Mouse (Mus musculus): ENCODE data around the gene Zbtb46. TPM values are rescaled to one million over a fixed set of nuclear protein-coding genes. Genes with fewer than 3 reads are reported as not detected.

The Zbtb46 gene
- polyA plus RNA-seq, 1 experiment from 2014 or later = 7.4 TPM

- Histone ChIP-seq H3K4me2 (ENCODE audit: low read depth, low read length) (no peak overlapping the region), H3K27me3 (ENCODE audit: control insufficient read depth, insufficient read depth, low read length) (no peaks in the 10 kb centered on the region), H3K36me3 (replicated peaks; ENCODE audit: control insufficient read depth, insufficient read depth, low read depth, low read length) (no peaks in the 10 kb centered on the region), H3K4me1 (ENCODE audit: control insufficient read depth, insufficient read depth, low read length) (no peaks in the 10 kb centered on the region), H3K4me3 (ENCODE audit: low read depth, low read length) (no peak overlapping the region), H3K27ac (replicated peaks; ENCODE audit: low read depth, low read length) (no peak overlapping the region), H3K9ac (replicated peaks; ENCODE audit: low read length) (no peak overlapping the region), H3K9me3 (replicated peaks; ENCODE audit: control insufficient read depth, low read length) (no peaks in the 10 kb centered on the region)
- DNase-seq (ENCODE audit: low spot score) = no peak
- 65% methylated on average over 2 of the region's 2 CpGs for WGBS
- ATAC-seq (replicated peaks; ENCODE audit: insufficient number of reproducible peaks, low FRiP score, low TSS enrichment, low read depth) = no peak
Observed at GRCm38 (mm10) chr2:181391541-181391940, 67.7 kb downstream of the Zbtb46 start.

DNA sequence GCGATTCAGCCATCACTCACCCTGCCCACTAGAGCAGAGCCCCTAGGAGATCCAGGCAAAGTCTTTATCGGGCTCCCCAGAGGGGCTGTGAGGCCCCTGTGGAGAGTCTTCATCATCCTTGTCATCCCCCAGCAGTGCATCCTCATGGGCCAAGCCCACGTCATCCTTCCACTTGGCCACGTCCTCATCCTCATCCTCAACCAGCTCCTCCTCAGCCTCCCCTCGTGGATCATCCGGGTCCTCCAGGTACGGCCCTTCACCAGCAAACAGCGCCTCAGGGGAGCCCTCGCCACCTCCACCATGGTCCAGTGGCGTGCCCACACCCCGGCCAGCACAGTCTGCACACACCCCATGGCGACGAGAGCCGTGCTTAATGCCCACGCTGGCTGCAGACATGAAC lies 68.2 kb downstream of the Zbtb46 start:
- H3K9me3 ChIP-seq (replicated peaks; ENCODE audit: control insufficient read depth, low read length) = no peaks in the 10 kb centered on the region
- no peak for DNase-seq (ENCODE audit: low spot score)
- ATAC-seq (replicated peaks; ENCODE audit: insufficient number of reproducible peaks, low FRiP score, low TSS enrichment, low read depth) = no peak
- WGBS = 91% methylated on average over 15 of the region's 15 CpGs
- H3K4me2 ChIP-seq (ENCODE audit: low read depth, low read length) = no peak overlapping the region
- no peak overlapping the region for H3K9ac ChIP-seq (replicated peaks; ENCODE audit: low read length)
- H3K4me3 ChIP-seq (ENCODE audit: low read depth, low read length) = no peak overlapping the region
- H3K36me3 ChIP-seq (replicated peaks; ENCODE audit: control insufficient read depth, insufficient read depth, low read depth, low read length) = no peaks in the 10 kb centered on the region
- H3K27me3 ChIP-seq (ENCODE audit: control insufficient read depth, insufficient read depth, low read length) = no peaks in the 10 kb centered on the region
- H3K4me1 ChIP-seq (ENCODE audit: control insufficient read depth, insufficient read depth, low read length) = no peaks in the 10 kb centered on the region
- H3K27ac ChIP-seq (replicated peaks; ENCODE audit: low read depth, low read length) = no peak overlapping the region

DNA sequence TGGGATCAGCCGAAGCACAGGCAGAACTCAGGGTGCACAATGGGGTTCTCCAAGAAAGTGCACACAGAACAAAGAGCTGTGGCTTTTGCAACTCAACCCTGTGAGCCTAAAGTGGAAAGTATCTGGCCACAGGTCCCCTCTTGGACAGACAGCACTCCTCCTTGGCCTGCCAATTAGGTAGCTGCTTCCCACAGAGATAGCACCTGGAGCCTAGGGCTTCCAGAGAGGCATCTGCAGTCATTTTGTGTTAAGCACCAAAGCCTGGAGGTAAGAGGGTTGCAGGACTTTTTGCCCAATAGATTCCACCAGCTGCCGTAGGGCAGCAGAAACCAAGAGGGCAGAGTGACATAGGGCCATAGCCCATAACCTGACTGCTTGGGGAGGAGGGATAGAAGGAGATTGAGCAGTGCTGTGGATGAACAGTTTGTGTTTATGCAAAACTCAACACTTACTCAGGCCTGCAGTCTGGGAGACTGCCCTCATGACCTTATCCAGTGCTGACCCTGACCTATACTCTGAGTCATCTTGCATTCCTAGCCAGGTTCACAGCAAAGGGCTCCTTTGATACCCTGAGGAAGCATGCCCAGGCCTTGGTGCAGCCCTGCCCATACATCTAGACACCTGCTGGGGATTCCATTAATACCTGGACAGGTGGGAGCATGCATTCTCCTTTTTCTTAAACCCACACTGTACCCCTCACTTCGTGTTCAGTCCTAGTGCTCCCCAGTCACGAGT lies 68.9 kb downstream of the Zbtb46 start:
- H3K27ac ChIP-seq (replicated peaks; ENCODE audit: low read depth, low read length) = no peak overlapping the region
- H3K4me3 ChIP-seq (ENCODE audit: low read depth, low read length) = no peak overlapping the region
- H3K4me2 ChIP-seq (ENCODE audit: low read depth, low read length) = no peak overlapping the region
- H3K9me3 ChIP-seq (replicated peaks; ENCODE audit: control insufficient read depth, low read length) = no peaks in the 10 kb centered on the region
- H3K27me3 ChIP-seq (ENCODE audit: control insufficient read depth, insufficient read depth, low read length) = no peaks in the 10 kb centered on the region
- 70% methylated on average over 4 of the region's 4 CpGs for WGBS
- no peaks in the 10 kb centered on the region for H3K36me3 ChIP-seq (replicated peaks; ENCODE audit: control insufficient read depth, insufficient read depth, low read depth, low read length)
- ATAC-seq (replicated peaks; ENCODE audit: insufficient number of reproducible peaks, low FRiP score, low TSS enrichment, low read depth) (no peak), DNase-seq (ENCODE audit: low spot score) (no peak)
- no peak overlapping the region for H3K9ac ChIP-seq (replicated peaks; ENCODE audit: low read length)
- no peaks in the 10 kb centered on the region for H3K4me1 ChIP-seq (ENCODE audit: control insufficient read depth, insufficient read depth, low read length)

DNA sequence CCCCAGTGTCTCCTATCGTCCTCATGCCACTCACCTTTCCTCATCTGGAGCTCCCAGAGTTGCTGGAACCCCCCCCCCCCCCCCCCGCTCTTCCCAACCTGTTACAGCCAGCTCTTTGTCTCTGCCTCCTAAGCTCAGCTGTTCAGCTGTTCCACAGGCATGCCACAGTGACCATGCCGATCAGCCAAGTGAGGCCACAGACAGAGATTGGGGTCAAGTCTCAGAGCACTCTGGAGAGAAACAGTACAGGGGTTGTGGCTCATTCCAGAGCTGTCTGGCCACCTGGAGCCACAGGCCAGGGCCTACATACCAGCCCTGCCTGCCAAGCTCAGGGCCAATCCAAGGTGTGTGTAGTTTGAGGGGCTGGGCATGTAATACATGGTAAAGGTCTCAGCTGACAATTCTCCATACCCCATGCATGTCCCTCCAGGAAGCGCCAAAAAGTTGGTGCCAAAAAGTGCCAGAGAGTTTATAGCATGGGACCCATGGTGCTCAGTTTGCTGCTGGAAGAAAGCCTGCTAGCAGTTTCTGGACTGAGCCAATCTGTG lies 72.5 kb downstream of the Zbtb46 start:
- DNase-seq (ENCODE audit: low spot score) = no peak
- H3K27me3 ChIP-seq (ENCODE audit: control insufficient read depth, insufficient read depth, low read length) = no peaks in the 10 kb centered on the region
- no peak overlapping the region for H3K9ac ChIP-seq (replicated peaks; ENCODE audit: low read length)
- no peaks in the 10 kb centered on the region for H3K4me1 ChIP-seq (ENCODE audit: control insufficient read depth, insufficient read depth, low read length)
- ATAC-seq (replicated peaks; ENCODE audit: insufficient number of reproducible peaks, low FRiP score, low TSS enrichment, low read depth) = no peak
- H3K27ac ChIP-seq (replicated peaks; ENCODE audit: low read depth, low read length) = no peak overlapping the region
- H3K36me3 ChIP-seq (replicated peaks; ENCODE audit: control insufficient read depth, insufficient read depth, low read depth, low read length) = no peaks in the 10 kb centered on the region; the same call in 1 of the 2 replicates
- no peaks in the 10 kb centered on the region for H3K9me3 ChIP-seq (replicated peaks; ENCODE audit: control insufficient read depth, low read length)
- 78% methylated on average over 3 of the region's 4 CpGs for WGBS
- H3K4me2 ChIP-seq (ENCODE audit: low read depth, low read length) = no peak overlapping the region
- H3K4me3 ChIP-seq (ENCODE audit: low read depth, low read length) = no peak overlapping the region

DNA sequence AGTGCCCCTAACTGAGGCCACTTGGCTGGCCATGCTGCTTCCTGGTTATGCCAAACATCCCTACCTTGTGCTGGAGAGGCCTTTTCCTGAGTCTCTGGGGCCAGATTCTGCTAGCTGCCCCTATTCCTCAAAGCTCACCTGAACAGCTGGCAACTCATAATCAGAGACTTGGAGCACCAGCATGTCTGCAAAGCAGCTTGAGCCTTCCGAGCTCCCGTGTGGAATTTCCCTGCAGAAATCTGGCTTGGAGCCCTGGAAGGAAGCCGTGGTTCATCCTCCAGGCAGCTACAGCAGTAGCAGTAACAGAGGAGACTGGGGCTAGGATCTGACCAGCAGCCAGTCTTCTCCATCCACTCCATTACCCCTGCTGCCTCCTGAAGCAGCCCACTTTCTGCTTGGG lies 73.3 kb downstream of the Zbtb46 start:
- DNase-seq (ENCODE audit: low spot score) (no peak), ATAC-seq (replicated peaks; ENCODE audit: insufficient number of reproducible peaks, low FRiP score, low TSS enrichment, low read depth) (no peak)
- Histone ChIP-seq H3K4me2 (ENCODE audit: low read depth, low read length) (no peak overlapping the region), H3K9me3 (replicated peaks; ENCODE audit: control insufficient read depth, low read length) (no peaks in the 10 kb centered on the region), H3K9ac (replicated peaks; ENCODE audit: low read length) (no peak overlapping the region), H3K4me1 (ENCODE audit: control insufficient read depth, insufficient read depth, low read length) (no peaks in the 10 kb centered on the region), H3K27ac (replicated peaks; ENCODE audit: low read depth, low read length) (no peak overlapping the region), H3K4me3 (ENCODE audit: low read depth, low read length) (no peak overlapping the region), H3K36me3 (replicated peaks; ENCODE audit: control insufficient read depth, insufficient read depth, low read depth, low read length) (no peaks in the 10 kb centered on the region; the same call in 1 of the 2 replicates), H3K27me3 (ENCODE audit: control insufficient read depth, insufficient read depth, low read length) (no peaks in the 10 kb centered on the region)
- WGBS = 83% methylated on average over 3 of the region's 3 CpGs

- Histone ChIP-seq H3K4me3 (ENCODE audit: low read depth, low read length) (no peak overlapping the region), H3K27me3 (ENCODE audit: control insufficient read depth, insufficient read depth, low read length) (no peaks in the 10 kb centered on the region), H3K36me3 (replicated peaks; ENCODE audit: control insufficient read depth, insufficient read depth, low read depth, low read length) (no peaks in the 10 kb centered on the region; the same call in 1 of the 2 replicates), H3K4me1 (ENCODE audit: control insufficient read depth, insufficient read depth, low read length) (no peaks in the 10 kb centered on the region), H3K27ac (replicated peaks; ENCODE audit: low read depth, low read length) (no peak overlapping the region), H3K9me3 (replicated peaks; ENCODE audit: control insufficient read depth, low read length) (no peaks in the 10 kb centered on the region), H3K9ac (replicated peaks; ENCODE audit: low read length) (no peak overlapping the region), H3K4me2 (ENCODE audit: low read depth, low read length) (no peak overlapping the region)
- 79% methylated on average over 4 of the region's 4 CpGs for WGBS
- no peak for DNase-seq (ENCODE audit: low spot score)
- no peak for ATAC-seq (replicated peaks; ENCODE audit: insufficient number of reproducible peaks, low FRiP score, low TSS enrichment, low read depth)
Observed at GRCm38 (mm10) chr2:181384919-181385391, 74.3 kb downstream of the Zbtb46 start.

- Histone ChIP-seq H3K27me3 (ENCODE audit: control insufficient read depth, insufficient read depth, low read length) (no peaks in the 10 kb centered on the region), H3K4me2 (ENCODE audit: low read depth, low read length) (no peak overlapping the region), H3K27ac (replicated peaks; ENCODE audit: low read depth, low read length) (no peak overlapping the region), H3K36me3 (replicated peaks; ENCODE audit: control insufficient read depth, insufficient read depth, low read depth, low read length) (no peaks in the 10 kb centered on the region; the same call in 1 of the 2 replicates), H3K9me3 (replicated peaks; ENCODE audit: control insufficient read depth, low read length) (no peaks in the 10 kb centered on the region), H3K9ac (replicated peaks; ENCODE audit: low read length) (no peak overlapping the region), H3K4me1 (ENCODE audit: control insufficient read depth, insufficient read depth, low read length) (no peaks in the 10 kb centered on the region), H3K4me3 (ENCODE audit: low read depth, low read length) (no peak overlapping the region)
- WGBS = 89% methylated on average over 7 of the region's 7 CpGs
- no peak for ATAC-seq (replicated peaks; ENCODE audit: insufficient number of reproducible peaks, low FRiP score, low TSS enrichment, low read depth)
- DNase-seq (ENCODE audit: low spot score) = no peak
Observed at GRCm38 (mm10) chr2:181384463-181384862, 74.8 kb downstream of the Zbtb46 start.

GRCm38 (mm10) chr2:181381631-181382306 lies 77.5 kb downstream of the Zbtb46 start:
- H3K36me3 ChIP-seq (replicated peaks; ENCODE audit: control insufficient read depth, insufficient read depth, low read depth, low read length) = peaks cover 4% of the 10 kb centered on the region
- DNase-seq (ENCODE audit: low spot score) = no peak
- no peak overlapping the region for H3K4me2 ChIP-seq (ENCODE audit: low read depth, low read length)
- no peak overlapping the region for H3K9ac ChIP-seq (replicated peaks; ENCODE audit: low read length)
- no peak for ATAC-seq (replicated peaks; ENCODE audit: insufficient number of reproducible peaks, low FRiP score, low TSS enrichment, low read depth)
- H3K4me3 ChIP-seq (ENCODE audit: low read depth, low read length) = no peak overlapping the region
- H3K27ac ChIP-seq (replicated peaks; ENCODE audit: low read depth, low read length) = no peak overlapping the region
- no peaks in the 10 kb centered on the region for H3K27me3 ChIP-seq (ENCODE audit: control insufficient read depth, insufficient read depth, low read length)
- no peaks in the 10 kb centered on the region for H3K9me3 ChIP-seq (replicated peaks; ENCODE audit: control insufficient read depth, low read length)
- WGBS = 89% methylated on average over 6 of the region's 6 CpGs
- H3K4me1 ChIP-seq (ENCODE audit: control insufficient read depth, insufficient read depth, low read length) = no peaks in the 10 kb centered on the region

All from embryonic facial prominence, embryonic 11.5 days (tissue).